In the genomic region with DNA sequence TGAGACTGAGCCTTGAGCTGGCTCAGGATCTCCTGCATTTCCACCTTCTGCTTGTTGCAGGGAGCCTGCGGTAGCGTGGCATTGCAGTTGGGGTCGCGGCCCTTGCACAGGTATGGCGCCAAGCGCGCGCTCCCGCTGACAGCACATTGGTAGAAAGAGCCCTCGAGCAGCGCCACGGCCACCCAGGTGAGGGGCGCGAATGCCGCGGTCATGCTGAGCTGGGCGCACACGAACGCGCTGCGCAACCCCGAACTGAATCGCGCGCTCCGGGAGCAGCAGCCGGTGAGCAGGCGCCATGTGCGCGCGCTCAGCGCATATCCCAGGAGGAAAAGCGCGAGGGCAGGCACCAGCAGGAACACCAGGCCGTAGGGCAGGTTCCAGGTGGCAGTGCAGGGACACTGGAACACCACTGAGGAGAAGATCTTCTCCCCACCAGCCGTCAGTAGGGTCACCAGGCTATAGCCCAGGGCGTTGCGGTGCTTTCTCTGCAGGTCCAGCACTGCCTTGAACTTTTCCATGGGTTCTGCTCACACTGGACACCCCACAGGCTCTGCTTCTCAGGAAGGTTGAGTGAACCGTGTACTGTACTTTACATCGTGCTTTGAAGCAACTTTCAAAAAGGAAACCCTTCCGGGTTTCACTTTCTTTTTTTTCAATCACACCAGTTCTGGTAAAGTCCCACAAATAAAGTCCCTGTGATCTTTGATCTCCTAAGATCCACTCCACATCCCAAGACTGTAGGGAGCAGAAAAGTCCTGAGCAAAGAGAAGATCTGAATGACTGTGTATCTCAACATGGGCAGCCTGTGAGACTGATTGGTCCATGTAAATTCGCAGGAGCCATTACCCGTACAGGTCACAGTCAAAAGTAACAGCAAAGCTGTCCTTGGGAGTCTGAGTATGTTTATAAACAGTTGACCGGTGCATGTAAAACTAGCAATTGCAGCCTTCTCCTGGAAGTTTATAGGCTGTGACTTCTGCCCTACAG, we compare ENCODE assay signal across 8 mouse cellular contexts. TPM values are rescaled to one million over a fixed set of nuclear protein-coding genes. Genes with fewer than 3 reads are reported as not detected.
DNase-seq lines count a peak whose midpoint lies in the region; ATAC-seq and TF ChIP-seq lines count a peak whose summit lies in the region.

A gene (minus strand): TSS at position 593 of the 987 bp plus-strand sequence.

- H3K36me3 ChIP-seq in forebrain, embryonic 13.5 days (ENCODE audit: poor library complexity, severe bottlenecking): no peaks in the 10 kb centered on the region
- no peaks in the 10 kb centered on the region for H3K36me3 ChIP-seq in hindbrain, embryonic 10.5 days
- no peaks in the 10 kb centered on the region for H3K36me3 ChIP-seq in lung, embryonic 16.5 days (ENCODE audit: control insufficient read depth, insufficient read depth, low read length)
- H3K36me3 ChIP-seq in thymus, adult 2 months (ENCODE audit: control insufficient read depth, insufficient read depth, low read length): no peaks in the 10 kb centered on the region

- H3K27me3 ChIP-seq in forebrain, embryonic 13.5 days: peaks cover 2% of the 10 kb centered on the region; the same call in 1 of the 2 replicates
- peaks cover 18% of the 10 kb centered on the region for H3K27me3 ChIP-seq in hindbrain, embryonic 10.5 days (ENCODE audit: insufficient read depth, poor library complexity, severe bottlenecking)
- no peaks in the 10 kb centered on the region for H3K27me3 ChIP-seq in lung, embryonic 16.5 days (ENCODE audit: control insufficient read depth, insufficient read depth, low read depth, low read length)
- H3K27me3 ChIP-seq in thymus, adult 2 months (ENCODE audit: control insufficient read depth, insufficient read depth, low read length): no peaks in the 10 kb centered on the region

- peak within 1 kb of the TSS; percentile 76 for H3K4me2 ChIP-seq in forebrain, embryonic 13.5 days
- H3K4me2 ChIP-seq in lung, embryonic 16.5 days (ENCODE audit: low read depth, low read length): peak within 1 kb of the TSS; percentile 95

- no peak for TF ChIP-seq CTCF in thymus, adult 2 months (IDR thresholded peaks at IDR 0.05; ENCODE audit: borderline replicate concordance, control insufficient read depth, extremely low read depth, insufficient read depth, low read length, poor library complexity)

- peak; percentile 82 for ATAC-seq in forebrain, embryonic 13.5 days
- peak; percentile 80 for ATAC-seq in lung, embryonic 16.5 days (ENCODE audit: low read depth)
- peak; percentile 64 for ATAC-seq in neutrophil, adult 5-6 weeks (ENCODE audit: extremely low read depth, insufficient number of reproducible peaks, low FRiP score, poor library complexity, severe bottlenecking)

- TF ChIP-seq POLR2A in thymus, adult 2 months (IDR thresholded peaks at IDR 0.05; ENCODE audit: control insufficient read depth, extremely low read depth, insufficient read depth, low read length, poor library complexity): no peak

- peaks cover 8% of the 10 kb centered on the region for H3K4me1 ChIP-seq in forebrain, embryonic 13.5 days
- H3K4me1 ChIP-seq in hindbrain, embryonic 10.5 days (replicated peaks): peaks cover 8% of the 10 kb centered on the region
- H3K4me1 ChIP-seq in lung, embryonic 16.5 days (replicated peaks; ENCODE audit: control insufficient read depth, insufficient read depth, low read length): no peaks in the 10 kb centered on the region; the same call in 1 of the 2 replicates
- H3K4me1 ChIP-seq in thymus, adult 2 months (replicated peaks; ENCODE audit: control insufficient read depth, insufficient read depth, low read length): peaks cover 2% of the 10 kb centered on the region

- peak within 1 kb of the TSS; percentile 50 for H3K4me3 ChIP-seq in forebrain, embryonic 13.5 days
- peak within 1 kb of the TSS; percentile 62 for H3K4me3 ChIP-seq in hindbrain, embryonic 10.5 days
- H3K4me3 ChIP-seq in lung, embryonic 16.5 days (ENCODE audit: low read length): peak within 1 kb of the TSS; percentile 62
- peak within 1 kb of the TSS; percentile 55 for H3K4me3 ChIP-seq in thymus, adult 2 months (ENCODE audit: control insufficient read depth, insufficient read depth, low read length)

- no peak within 1 kb of the TSS for H3K27ac ChIP-seq in forebrain, embryonic 13.5 days
- H3K27ac ChIP-seq in hindbrain, embryonic 10.5 days: peak within 1 kb of the TSS; percentile 71
- no peak within 1 kb of the TSS for H3K27ac ChIP-seq in lung, embryonic 16.5 days (ENCODE audit: low read length)
- no peak within 1 kb of the TSS for H3K27ac ChIP-seq in thymus, adult 2 months (ENCODE audit: control insufficient read depth, insufficient read depth, low read length)

- 17% methylated on average over 44 of the region's 44 CpGs for WGBS in forebrain, embryonic 13.5 days
- WGBS in hindbrain, embryonic 10.5 days: 21% methylated on average over 44 of the region's 44 CpGs
- WGBS in lung, embryonic 16.5 days: 13% methylated on average over 44 of the region's 44 CpGs
- 7% methylated on average over 44 of the region's 44 CpGs for WGBS in thymus, adult 2 months

- H3K9ac ChIP-seq in forebrain, embryonic 13.5 days: peak within 1 kb of the TSS; percentile 59
- H3K9ac ChIP-seq in lung, embryonic 16.5 days (ENCODE audit: low read length): peak within 1 kb of the TSS; percentile 66

- peak; percentile 20 for DNase-seq in urinary bladder, postnatal 25 days (ENCODE audit: low spot score)
- DNase-seq in urinary bladder, adult 2 months (ENCODE audit: low spot score): no peak
- DNase-seq in hindbrain, embryonic 10.5 days (ENCODE audit: low spot score): peak; percentile 46
- peak; percentile 31 to 48 for DNase-seq in layer of hippocampus, postnatal 10 days (ENCODE audit: low spot score in 2 of 2)
- peak; percentile 51 for DNase-seq in thymus, adult 2 months

- no peaks in the 10 kb centered on the region for H3K9me3 ChIP-seq in forebrain, embryonic 13.5 days (replicated peaks)
- H3K9me3 ChIP-seq in hindbrain, embryonic 10.5 days: no peaks in the 10 kb centered on the region
- H3K9me3 ChIP-seq in lung, embryonic 16.5 days (ENCODE audit: control insufficient read depth, low read length): no peaks in the 10 kb centered on the region

RNA-seq across cellular contexts. Expression of the gene that starts here (rescaled TPM):
- 1.8 and 2.4 TPM in 2 replicates for polyA plus RNA-seq in urinary bladder, adult 2 months (2012; rRNA removed)
- 0.21 and 0.33 TPM in 2 replicates for polyA plus RNA-seq in forebrain, embryonic 13.5 days (2015; fragmentation: Nextera tagmentation; extraction: Ambion mirVana)
- 0.24 and 0.54 TPM in 2 replicates for polyA plus RNA-seq in hindbrain, embryonic 10.5 days (2016; fragmentation: Nextera tagmentation; extraction: Ambion mirVana)
- not detected for total RNA-seq in layer of hippocampus, postnatal 10 days (2021)
- 1.1 and 1.8 TPM in 2 replicates for polyA plus RNA-seq in lung, embryonic 16.5 days (2015; fragmentation: Nextera tagmentation; extraction: Ambion mirVana)
- total RNA-seq in neutrophil, adult 5-6 weeks (2017): 7.3 and 7.6 TPM in 2 replicates
- 13.5 and 16.5 TPM in 2 replicates for polyA plus RNA-seq in thymus, adult 2 months (2012; rRNA removed)

Comparison
In these comparisons a context has a peak if more than half of its experiments do, and no peak if none do; other contexts are left out.
1. Peak in ATAC-seq, H3K4me3 ChIP-seq, H3K9ac ChIP-seq and H3K4me2 ChIP-seq in forebrain, embryonic 13.5 days; RNA of the gene not detected or under 1 TPM.
2. Peak in DNase-seq, H3K4me3 ChIP-seq and H3K27ac ChIP-seq in hindbrain, embryonic 10.5 days; RNA of the gene not detected or under 1 TPM.
3. Peak in DNase-seq in layer of hippocampus, postnatal 10 days; RNA of the gene not detected or under 1 TPM.